Mouse (Mus musculus) liver, embryonic 13.5 days (tissue): ENCODE measurements at regions not wholly inside any gene's neighbourhood (a gene's known extent, or its start where the extent isn't known, plus 50 kb on each side); places are given as distances from the start of the nearest gene placed in this dataset.

Source experiments
- ATAC-seq: fragments of 200-750 bp; cut with Nextera tagmentation; 2 replicates; pipeline ENCODE4 v1.8.0; 2017; ENCODE audit warnings: low read depth, mild to moderate bottlenecking, moderate number of reproducible peaks, moderate library complexity
- DNase-seq: peaks from one replicate; pipeline ENCODE4 v3.0.0; 2022
- H3K27ac ChIP-seq: fragments of 300-500 bp; sonication (generic); 2 replicates; pipeline ENCODE4 v1.5.1; 2015; ENCODE audit warnings: moderate library complexity, mild to moderate bottlenecking, inconsistent platforms
- H3K27me3 ChIP-seq: fragments of 300-500 bp; sonication (generic); 2 replicates; pipeline ENCODE4 v1.6.1; 2015; ENCODE audit warnings: mild to moderate bottlenecking, inconsistent platforms
- H3K36me3 ChIP-seq: fragments of 300-500 bp; sonication (generic); 2 replicates; pipeline ENCODE4 v1.6.1; 2015; ENCODE audit warnings: mild to moderate bottlenecking, inconsistent platforms
- H3K4me1 ChIP-seq: fragments of 300-500 bp; sonication (generic); replicated peaks from 2 replicates; pipeline ENCODE4 v1.6.1; 2015; ENCODE audit warnings: inconsistent platforms
- H3K4me2 ChIP-seq: fragments of 300-500 bp; sonication (generic); 2 replicates; pipeline ENCODE4 v1.6.1; 2015; ENCODE audit warnings: inconsistent platforms, mild to moderate bottlenecking, moderate library complexity
- H3K4me3 ChIP-seq: fragments of 300-500 bp; sonication (generic); replicated peaks from 2 replicates; pipeline ENCODE4 v1.5.1; 2015; ENCODE audit warnings: mild to moderate bottlenecking, inconsistent platforms
- H3K9ac ChIP-seq: fragments of 300-500 bp; sonication (generic); 2 replicates; pipeline ENCODE4 v1.6.1; 2015; ENCODE audit warnings: mild to moderate bottlenecking, inconsistent platforms
- H3K9me3 ChIP-seq: fragments of 300-500 bp; sonication (generic); replicated peaks from 2 replicates; pipeline ENCODE4 v1.6.1; 2016; ENCODE audit warnings: inconsistent platforms
- WGBS: fragments of 180-500 bp; shearing (Covaris S2); methylation state at CpG from one replicate; pipeline ENCODE4 v1.1.7; 2015; ENCODE audit not compliant: insufficient replicate concordance; 5-methylcytosine and 5-hydroxymethylcytosine counted together

DNA sequence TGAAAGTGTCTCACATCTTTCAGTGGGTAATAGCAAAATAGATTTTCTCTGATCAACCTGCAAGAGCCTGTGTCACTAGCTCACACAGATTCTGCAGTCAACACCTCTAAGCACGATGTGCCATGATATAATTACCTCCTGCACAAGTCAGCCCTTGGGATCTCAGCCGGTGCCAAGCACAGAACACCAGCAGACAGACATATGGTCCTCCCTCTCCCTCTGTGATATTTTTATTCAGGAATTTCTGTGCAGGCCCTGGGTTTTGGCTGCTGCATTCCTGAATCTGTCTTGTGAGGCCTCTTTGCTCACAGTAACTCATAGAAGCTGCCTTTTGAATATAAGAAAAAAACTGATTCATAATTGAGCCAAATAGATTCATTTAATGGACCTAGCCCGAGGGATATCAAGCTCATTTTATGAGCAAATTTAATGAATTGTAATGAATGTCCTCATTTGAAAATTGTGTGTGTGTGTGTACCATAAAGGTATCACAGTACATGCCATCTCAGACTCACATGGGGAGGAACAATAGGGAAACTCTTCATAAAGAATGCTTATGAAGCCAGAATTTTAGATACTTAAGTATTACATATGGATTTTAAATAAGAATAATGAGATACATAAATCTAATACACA, 206.7 kb upstream of the Pitrm1 start:
- Histone ChIP-seq H3K4me1 (no peaks in the 10 kb centered on the region), H3K36me3 (no peaks in the 10 kb centered on the region), H3K9ac (no peak overlapping the region), H3K27me3 (no peaks in the 10 kb centered on the region), H3K27ac (no peak overlapping the region), H3K4me2 (no peak overlapping the region), H3K9me3 (no peaks in the 10 kb centered on the region), H3K4me3 (no peak overlapping the region)
- ATAC-seq, result no peak
- 54% methylated on average over 3 of the region's 3 CpGs for WGBS
- no peak for DNase-seq

DNA sequence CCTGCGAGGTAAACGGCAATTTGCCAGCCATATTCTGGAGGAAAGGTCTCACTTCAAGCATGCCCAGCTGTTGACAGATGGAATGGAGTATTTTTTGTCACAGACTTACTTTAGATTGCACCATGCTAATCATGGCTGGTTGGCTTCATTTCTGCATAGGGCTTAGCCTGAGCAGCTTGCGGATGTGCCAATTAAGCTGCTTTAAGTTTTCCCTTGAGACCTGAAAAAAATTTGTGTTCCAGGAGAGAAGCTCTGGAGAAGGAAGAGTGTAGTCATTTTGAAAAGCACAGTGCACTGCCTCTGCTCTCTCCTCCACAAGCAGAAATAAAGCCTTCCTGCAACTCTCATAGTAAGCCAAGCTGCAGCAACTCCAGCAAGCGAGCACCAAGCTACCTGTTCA, 182.8 kb upstream of the Pitrm1 start:
- Histone ChIP-seq H3K4me1 (no peaks in the 10 kb centered on the region), H3K9ac (no peak overlapping the region), H3K4me2 (no peak overlapping the region), H3K4me3 (no peak overlapping the region), H3K9me3 (no peaks in the 10 kb centered on the region), H3K36me3 (no peaks in the 10 kb centered on the region), H3K27ac (no peak overlapping the region), H3K27me3 (no peaks in the 10 kb centered on the region)
- ATAC-seq (no peak), DNase-seq (no peak)
- WGBS, result 66% methylated on average over 4 of the region's 4 CpGs

DNA sequence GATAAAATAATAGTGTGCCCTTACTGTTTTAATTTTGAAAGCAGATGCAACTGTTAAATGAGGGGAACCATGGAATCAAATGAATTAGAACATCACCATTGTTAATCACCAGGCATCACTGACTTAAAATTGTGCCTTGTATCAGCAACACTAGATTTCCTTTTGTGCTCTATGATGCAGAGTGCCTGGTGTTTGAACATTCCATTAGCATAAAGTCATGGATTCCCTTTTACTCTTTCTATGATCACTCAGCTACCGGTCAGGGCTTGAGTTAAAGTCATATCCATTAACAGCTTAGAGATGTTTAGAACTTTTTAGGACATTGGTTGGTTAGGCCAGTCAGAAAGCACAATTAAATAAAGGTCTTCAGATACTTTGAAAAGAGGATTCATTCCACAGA, 180.3 kb upstream of the Pitrm1 start:
- no peaks in the 10 kb centered on the region for H3K4me1 ChIP-seq
- no peaks in the 10 kb centered on the region for H3K9me3 ChIP-seq
- no peaks in the 10 kb centered on the region for H3K36me3 ChIP-seq
- ATAC-seq, result no peak
- DNase-seq, result no peak
- H3K27ac ChIP-seq, result no peak overlapping the region
- H3K9ac ChIP-seq, result no peak overlapping the region
- WGBS, result 70% methylated on average over 1 of the region's 1 CpGs
- no peak overlapping the region for H3K4me2 ChIP-seq
- H3K4me3 ChIP-seq, result no peak overlapping the region
- no peaks in the 10 kb centered on the region for H3K27me3 ChIP-seq

DNA sequence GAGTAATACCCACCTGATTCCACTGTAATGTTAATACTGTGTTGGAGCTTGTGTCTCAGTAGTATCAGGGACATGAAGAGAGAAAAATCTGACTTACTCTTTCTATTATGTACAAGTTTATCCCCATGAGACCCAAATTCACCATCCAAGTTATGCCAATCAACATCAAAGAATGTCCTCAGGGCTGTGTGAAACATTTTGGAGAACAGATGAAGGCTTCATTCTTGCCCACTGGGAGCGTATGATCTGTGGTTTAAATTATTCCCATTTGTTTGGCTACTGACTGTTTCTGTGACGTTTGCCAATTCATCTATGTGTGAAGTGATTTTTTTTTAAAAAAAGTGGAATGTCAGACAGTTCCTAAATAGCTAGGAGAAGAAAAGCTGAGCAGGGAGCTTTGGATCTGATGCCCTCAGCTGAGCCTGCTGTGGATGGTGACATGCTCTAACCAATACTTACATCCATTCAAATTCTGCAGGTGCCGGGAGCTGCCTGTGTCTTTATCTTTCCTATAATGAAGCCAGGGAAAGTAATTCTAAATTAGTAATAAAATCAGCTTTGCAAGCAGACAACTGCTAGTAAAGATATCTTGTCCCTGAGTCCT, 173.3 kb upstream of the Pitrm1 start:
- H3K27ac ChIP-seq, result no peak overlapping the region
- H3K4me3 ChIP-seq, result no peak overlapping the region
- H3K9me3 ChIP-seq, result no peaks in the 10 kb centered on the region
- no peaks in the 10 kb centered on the region for H3K27me3 ChIP-seq
- no peak overlapping the region for H3K9ac ChIP-seq
- DNase-seq, result no peak
- 65% methylated on average over 3 of the region's 3 CpGs for WGBS
- ATAC-seq, result no peak
- H3K4me2 ChIP-seq, result no peak overlapping the region
- no peaks in the 10 kb centered on the region for H3K4me1 ChIP-seq
- no peaks in the 10 kb centered on the region for H3K36me3 ChIP-seq

DNA sequence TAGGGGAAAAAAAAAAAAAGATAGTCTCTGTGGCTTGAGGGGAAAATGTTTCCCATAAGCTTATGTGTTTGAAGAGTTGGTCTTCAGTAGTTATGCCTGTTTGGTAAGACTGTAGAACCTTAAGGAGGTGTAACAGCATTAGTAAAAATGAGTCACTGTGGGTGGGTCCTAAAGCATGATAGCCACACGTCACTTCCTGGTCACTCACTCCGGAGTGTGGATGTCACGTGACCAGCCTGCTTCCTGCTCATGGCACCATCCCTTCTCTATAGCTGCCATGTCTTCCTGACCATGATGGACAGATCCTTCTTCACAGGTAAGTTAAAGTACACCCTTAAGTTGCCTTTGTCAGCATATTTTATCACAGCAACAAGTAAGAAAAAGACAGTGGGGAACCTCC, 170.0 kb upstream of the Pitrm1 start:
- Histone ChIP-seq H3K9me3 (no peaks in the 10 kb centered on the region), H3K9ac (no peak overlapping the region), H3K27me3 (no peaks in the 10 kb centered on the region), H3K4me1 (no peaks in the 10 kb centered on the region), H3K36me3 (no peaks in the 10 kb centered on the region), H3K4me2 (no peak overlapping the region), H3K27ac (no peak overlapping the region), H3K4me3 (no peak overlapping the region)
- ATAC-seq (no peak), DNase-seq (no peak)
- WGBS, result 67% methylated on average over 3 of the region's 3 CpGs

DNA sequence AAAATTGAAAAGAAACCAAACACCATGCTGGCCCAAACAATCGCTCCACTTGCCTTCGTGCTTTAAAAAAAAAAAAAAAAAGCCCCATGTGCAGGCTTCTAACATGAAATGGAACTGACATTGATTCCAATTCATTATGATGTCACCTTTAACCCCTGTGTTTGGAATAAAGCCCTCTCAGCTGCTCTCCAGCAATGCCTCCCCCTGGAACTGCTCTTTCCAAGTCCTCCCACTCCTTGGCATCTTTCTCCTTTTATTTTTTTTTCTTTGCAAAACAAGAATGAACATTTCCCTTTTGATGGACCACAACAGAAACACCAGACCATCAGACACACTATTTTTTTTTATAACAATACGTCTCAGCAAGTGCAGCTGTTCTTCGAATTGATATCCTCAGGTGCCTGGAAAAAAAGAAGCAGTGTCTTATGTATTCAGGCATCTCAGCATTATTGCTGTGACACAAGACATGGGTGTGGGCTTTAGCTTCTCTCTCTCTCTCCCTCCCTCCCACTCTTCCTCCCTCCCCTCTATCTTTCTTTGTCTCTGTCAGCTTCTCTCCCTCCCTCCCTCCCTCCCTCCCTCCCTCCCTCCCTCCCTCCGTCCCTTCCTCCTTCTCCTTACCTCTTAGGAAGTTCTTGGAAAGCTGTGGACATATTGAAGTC, 152.3 kb upstream of the Pitrm1 start:
- no peaks in the 10 kb centered on the region for H3K4me1 ChIP-seq
- WGBS, result 69% methylated on average over 4 of the region's 5 CpGs
- H3K27ac ChIP-seq, result no peak overlapping the region
- H3K4me3 ChIP-seq, result no peak overlapping the region
- ATAC-seq (no peak), DNase-seq (no peak)
- no peaks in the 10 kb centered on the region for H3K36me3 ChIP-seq
- H3K4me2 ChIP-seq, result no peak overlapping the region
- no peaks in the 10 kb centered on the region for H3K9me3 ChIP-seq
- H3K27me3 ChIP-seq, result no peaks in the 10 kb centered on the region
- H3K9ac ChIP-seq, result no peak overlapping the region

DNA sequence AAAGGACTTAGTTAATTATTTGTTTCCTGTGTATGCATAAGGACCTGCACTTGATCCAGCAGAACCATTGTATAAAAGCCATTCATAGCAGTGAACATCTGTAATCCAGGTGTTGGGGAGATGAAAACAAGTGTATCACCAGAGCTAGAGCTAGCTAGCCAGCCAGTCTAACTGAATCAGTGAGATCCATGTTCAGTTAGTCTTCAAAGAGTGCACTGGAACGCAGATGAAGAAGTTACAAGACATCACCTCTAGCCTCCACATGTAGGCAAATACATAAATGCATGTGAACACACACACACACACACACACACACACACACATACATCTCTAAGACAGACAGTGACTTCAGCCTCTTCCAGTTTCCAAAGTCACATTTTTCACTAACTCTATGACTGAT, 150.3 kb upstream of the Pitrm1 start:
- DNase-seq (no peak), ATAC-seq (no peak)
- no peaks in the 10 kb centered on the region for H3K4me1 ChIP-seq
- H3K36me3 ChIP-seq, result no peaks in the 10 kb centered on the region
- H3K4me2 ChIP-seq, result no peak overlapping the region
- H3K4me3 ChIP-seq, result no peak overlapping the region
- H3K9me3 ChIP-seq, result no peaks in the 10 kb centered on the region
- H3K9ac ChIP-seq, result no peak overlapping the region
- H3K27me3 ChIP-seq, result no peaks in the 10 kb centered on the region
- 71% methylated on average over 1 of the region's 1 CpGs for WGBS
- no peak overlapping the region for H3K27ac ChIP-seq

DNA sequence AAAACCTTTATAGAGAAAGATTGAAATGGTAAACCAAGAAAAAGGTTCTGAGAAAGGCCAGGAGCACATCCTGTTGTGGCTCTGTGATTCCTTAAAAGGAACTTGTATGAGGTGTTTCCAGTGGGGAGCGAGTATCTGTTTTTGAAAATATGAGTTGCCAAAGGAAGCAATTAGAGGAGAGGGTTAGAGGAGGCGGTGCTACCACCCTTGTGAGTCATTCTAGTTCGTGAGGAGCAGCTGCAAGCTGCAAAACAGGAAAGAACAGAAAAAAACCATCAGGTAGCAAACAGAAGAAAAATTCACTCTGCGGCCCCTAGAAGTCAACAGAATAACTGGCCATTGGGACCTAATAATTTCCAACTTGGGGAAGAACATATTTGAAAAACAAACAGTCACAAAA, 116.1 kb upstream of the Pitrm1 start:
- H3K27ac ChIP-seq, result no peak overlapping the region
- no peak for DNase-seq
- H3K36me3 ChIP-seq, result no peaks in the 10 kb centered on the region
- no peaks in the 10 kb centered on the region for H3K9me3 ChIP-seq
- no peak for ATAC-seq
- no peak overlapping the region for H3K9ac ChIP-seq
- H3K4me2 ChIP-seq, result no peak overlapping the region
- 37% methylated on average over 4 of the region's 4 CpGs for WGBS
- no peaks in the 10 kb centered on the region for H3K27me3 ChIP-seq
- H3K4me3 ChIP-seq, result no peak overlapping the region
- no peaks in the 10 kb centered on the region for H3K4me1 ChIP-seq

DNA sequence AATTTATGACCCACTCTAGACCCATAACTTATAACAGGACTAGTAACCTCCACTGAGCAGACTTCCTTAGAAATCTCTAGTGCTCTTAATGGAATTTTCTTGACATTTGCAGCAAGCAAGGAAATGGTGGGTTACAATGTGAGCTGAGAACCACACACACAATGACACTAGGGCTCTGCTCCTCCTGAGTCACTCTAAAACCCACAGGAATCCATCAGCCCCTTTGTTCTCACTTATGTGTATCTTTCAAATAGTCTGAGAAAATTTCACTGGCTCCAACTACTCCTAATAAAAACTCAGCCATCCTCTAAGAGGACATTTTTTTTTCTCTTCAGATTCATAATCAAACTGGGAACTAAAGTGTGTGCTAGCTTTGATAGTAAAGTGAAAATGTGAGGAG, 101.0 kb upstream of the Pitrm1 start:
- Histone ChIP-seq H3K4me3 (no peak overlapping the region), H3K9me3 (peaks cover 3% of the 10 kb centered on the region; the same call in 1 of the 2 replicates), H3K27ac (no peak overlapping the region), H3K9ac (no peak overlapping the region), H3K4me2 (no peak overlapping the region), H3K4me1 (no peaks in the 10 kb centered on the region), H3K36me3 (no peaks in the 10 kb centered on the region), H3K27me3 (no peaks in the 10 kb centered on the region)
- DNase-seq (no peak), ATAC-seq (no peak)

DNA sequence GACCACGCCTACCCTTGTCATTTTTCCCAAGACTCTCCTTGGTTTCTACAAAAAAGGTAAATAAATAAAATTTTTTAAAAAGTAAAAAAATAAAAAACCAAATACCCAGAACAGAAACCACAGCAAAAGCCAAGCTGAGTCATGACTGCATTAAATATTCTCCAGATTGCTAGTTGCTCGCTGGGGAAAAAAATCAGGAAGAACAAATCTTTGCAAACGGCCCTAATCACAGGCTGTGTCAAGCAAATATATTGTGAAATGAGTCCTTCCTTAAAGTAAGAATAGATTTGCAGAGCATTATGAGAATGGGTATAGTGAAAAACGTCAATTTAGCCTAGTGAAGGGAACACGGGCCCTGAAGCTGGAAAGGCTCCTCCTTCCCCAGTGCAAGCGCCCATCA, 86.6 kb upstream of the Pitrm1 start:
- H3K4me3 ChIP-seq, result no peak overlapping the region

DNA sequence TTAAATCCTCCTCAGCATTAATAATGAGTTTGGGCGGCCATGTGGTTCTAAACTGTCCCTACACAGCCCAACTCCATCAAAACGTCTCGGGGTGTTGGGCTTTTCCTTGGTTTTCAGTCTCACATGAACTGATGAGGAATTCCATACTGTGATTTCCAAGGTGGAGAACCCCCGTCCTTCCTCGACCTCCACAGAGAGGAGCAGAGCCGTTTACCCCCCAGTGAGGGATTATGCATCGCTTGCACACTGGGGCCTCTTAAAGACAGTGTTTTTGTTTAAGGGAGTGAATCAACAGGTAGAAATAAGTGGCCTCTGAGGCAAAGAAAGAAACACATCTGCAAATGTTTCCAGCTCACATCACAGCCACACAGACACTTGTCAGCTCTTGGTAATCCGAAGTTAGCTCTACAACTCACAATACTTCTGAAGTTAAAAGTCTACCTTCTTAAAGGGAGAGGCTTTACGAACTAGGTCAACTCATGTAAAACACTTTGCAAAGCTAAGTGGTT, 82.0 kb upstream of the Pitrm1 start:
- Histone ChIP-seq H3K9ac (no peak overlapping the region), H3K4me2 (no peak overlapping the region), H3K36me3 (no peaks in the 10 kb centered on the region), H3K9me3 (no peaks in the 10 kb centered on the region), H3K4me1 (no peaks in the 10 kb centered on the region), H3K4me3 (no peak overlapping the region), H3K27me3 (no peaks in the 10 kb centered on the region), H3K27ac (no peak overlapping the region)
- 42% methylated on average over 9 of the region's 9 CpGs for WGBS
- no peak for DNase-seq
- ATAC-seq, result no peak

More for the DNA sequence above, 86.6 kb upstream of the Pitrm1 start:
- no peaks in the 10 kb centered on the region for H3K4me1 ChIP-seq
- no peak overlapping the region for H3K9ac ChIP-seq
- DNase-seq, result no peak
- no peak overlapping the region for H3K27ac ChIP-seq
- WGBS, result 51% methylated on average over 6 of the region's 6 CpGs
- ATAC-seq, result no peak
- no peak overlapping the region for H3K4me2 ChIP-seq
- H3K9me3 ChIP-seq, result no peaks in the 10 kb centered on the region
- H3K36me3 ChIP-seq, result no peaks in the 10 kb centered on the region
- H3K27me3 ChIP-seq, result no peaks in the 10 kb centered on the region
